Mouse (Mus musculus): ENCODE results near the gene Zfp865. TPM values are rescaled to one million over a fixed set of nuclear protein-coding genes. Genes with fewer than 3 reads are reported as not detected.
"Not testable (repeated sequence)": the region's sequence is repeated elsewhere in the genome, so short reads cannot be mapped to it uniquely, and the experiment has no call there.

Zfp865 gene
- polyA plus RNA-seq, 1 experiment = 21.3 TPM

- no peaks in the 10 kb centered on the region for H3K27me3 ChIP-seq (replicated peaks; ENCODE audit: control insufficient read depth, insufficient read depth, low read length)
- H3K27ac ChIP-seq (ENCODE audit: insufficient read depth, low read depth, low read length) = no peak overlapping the region
- no peak overlapping the region for H3K4me3 ChIP-seq (ENCODE audit: insufficient read depth, low read depth, low read length)
- no peak for TF ChIP-seq CTCF (conservative IDR thresholded peaks at IDR 0.05; ENCODE audit: insufficient read depth, insufficient read length, low read depth, low read length)
- TF ChIP-seq POLR2A (IDR thresholded peaks at IDR 0.05; ENCODE audit: low read depth, low read length) = no peak
- DNase-seq = no peak
- H3K4me1 ChIP-seq (ENCODE audit: control insufficient read depth, insufficient read depth, low read length) = no peaks in the 10 kb centered on the region
- H3K36me3 ChIP-seq (ENCODE audit: control insufficient read depth, insufficient read depth, low read length) = peaks cover 16% of the 10 kb centered on the region
- WGBS = 81% methylated on average over 1 of the region's 1 CpGs
Measured at GRCm38 (mm10) chr7:5073586-5073985, 53.4 kb downstream of the Zfp865 start.

GRCm38 (mm10) chr7:5074984-5075383 lies 54.8 kb downstream of the Zfp865 start:
- 56% methylated on average over 5 of the region's 5 CpGs for WGBS
- Histone ChIP-seq H3K27me3 (replicated peaks; ENCODE audit: control insufficient read depth, insufficient read depth, low read length) (no peaks in the 10 kb centered on the region), H3K27ac (ENCODE audit: insufficient read depth, low read depth, low read length) (no peak overlapping the region), H3K36me3 (ENCODE audit: control insufficient read depth, insufficient read depth, low read length) (peaks cover 13% of the 10 kb centered on the region), H3K4me1 (ENCODE audit: control insufficient read depth, insufficient read depth, low read length) (no peaks in the 10 kb centered on the region), H3K4me3 (ENCODE audit: insufficient read depth, low read depth, low read length) (no peak overlapping the region)
- DNase-seq = peak; percentile 57
- TF ChIP-seq POLR2A (IDR thresholded peaks at IDR 0.05; ENCODE audit: low read depth, low read length) (no peak), CTCF (conservative IDR thresholded peaks at IDR 0.05; ENCODE audit: insufficient read depth, insufficient read length, low read depth, low read length) (no peak)

- no peak for DNase-seq
- Histone ChIP-seq H3K27me3 (replicated peaks; ENCODE audit: control insufficient read depth, insufficient read depth, low read length) (no peaks in the 10 kb centered on the region), H3K27ac (ENCODE audit: insufficient read depth, low read depth, low read length) (no peak overlapping the region), H3K4me1 (ENCODE audit: control insufficient read depth, insufficient read depth, low read length) (peaks cover 7% of the 10 kb centered on the region; the same call in 1 of the 2 replicates), H3K36me3 (ENCODE audit: control insufficient read depth, insufficient read depth, low read length) (peaks cover 8% of the 10 kb centered on the region), H3K4me3 (ENCODE audit: insufficient read depth, low read depth, low read length) (no peak overlapping the region)
- 74% methylated on average over 2 of the region's 2 CpGs for WGBS
- no peak for TF ChIP-seq CTCF (conservative IDR thresholded peaks at IDR 0.05; ENCODE audit: insufficient read depth, insufficient read length, low read depth, low read length)
- no peak for TF ChIP-seq POLR2A (IDR thresholded peaks at IDR 0.05; ENCODE audit: low read depth, low read length)
Measured at GRCm38 (mm10) chr7:5076931-5077330, 56.8 kb downstream of the Zfp865 start.

- H3K4me1 ChIP-seq (ENCODE audit: control insufficient read depth, insufficient read depth, low read length); H3K36me3 ChIP-seq (ENCODE audit: control insufficient read depth, insufficient read depth, low read length); H3K27me3 ChIP-seq (replicated peaks; ENCODE audit: control insufficient read depth, insufficient read depth, low read length); DNase-seq: not testable (repeated sequence)
- WGBS = 31% methylated on average over 13 of the region's 13 CpGs
- peak overlapping the region; percentile 84 for H3K27ac ChIP-seq (ENCODE audit: insufficient read depth, low read depth, low read length)
- peak overlapping the region; percentile 78 for H3K4me3 ChIP-seq (ENCODE audit: insufficient read depth, low read depth, low read length)
Measured at GRCm38 (mm10) chr7:5079365-5080009, 59.3 kb downstream of the Zfp865 start.

- peak; percentile 98 for DNase-seq
- H3K36me3 ChIP-seq (ENCODE audit: control insufficient read depth, insufficient read depth, low read length) = peaks cover 4% of the 10 kb centered on the region; the same call in 1 of the 2 replicates
- H3K4me3 ChIP-seq (ENCODE audit: insufficient read depth, low read depth, low read length) = peak within 1 kb of the TSS; percentile 94
- H3K4me1 ChIP-seq (ENCODE audit: control insufficient read depth, insufficient read depth, low read length) = peaks cover 8% of the 10 kb centered on the region; the same call in 1 of the 2 replicates
- H3K27ac ChIP-seq (ENCODE audit: insufficient read depth, low read depth, low read length) = peak within 1 kb of the TSS; percentile 84
- no peaks in the 10 kb centered on the region for H3K27me3 ChIP-seq (replicated peaks; ENCODE audit: control insufficient read depth, insufficient read depth, low read length)
- TF ChIP-seq POLR2A (IDR thresholded peaks at IDR 0.05; ENCODE audit: low read depth, low read length) = no peak
- TF ChIP-seq CTCF (conservative IDR thresholded peaks at IDR 0.05; ENCODE audit: insufficient read depth, insufficient read length, low read depth, low read length) = no peak
- under 1% methylated on average over 79 of the region's 81 CpGs for whole genome bisulfite sequencing
Measured at GRCm38 (mm10) chr7:5080010-5080751, 60.0 kb downstream of the Zfp865 start, which contains the start of gene Epn1. Epn1 (plus strand) TSS chr7:5080235.

GRCm38 (mm10) chr7:5080815-5081214 lies 60.6 kb downstream of the Zfp865 start:
- TF ChIP-seq CTCF (conservative IDR thresholded peaks at IDR 0.05; ENCODE audit: insufficient read depth, insufficient read length, low read depth, low read length) (no peak), POLR2A (IDR thresholded peaks at IDR 0.05; ENCODE audit: low read depth, low read length) (no peak)
- no peaks in the 10 kb centered on the region for H3K27me3 ChIP-seq (replicated peaks; ENCODE audit: control insufficient read depth, insufficient read depth, low read length)
- peaks cover 13% of the 10 kb centered on the region; the same call in 1 of the 2 replicates for H3K4me1 ChIP-seq (ENCODE audit: control insufficient read depth, insufficient read depth, low read length)
- H3K4me3 ChIP-seq (ENCODE audit: insufficient read depth, low read depth, low read length) = peak overlapping the region; percentile 94
- DNase-seq = no peak
- peaks cover 4% of the 10 kb centered on the region; the same call in 1 of the 2 replicates for H3K36me3 ChIP-seq (ENCODE audit: control insufficient read depth, insufficient read depth, low read length)
- 5% methylated on average over 6 of the region's 6 CpGs for WGBS
- H3K27ac ChIP-seq (ENCODE audit: insufficient read depth, low read depth, low read length) = peak overlapping the region; percentile 83

GRCm38 (mm10) chr7:5081241-5081640 lies 61.1 kb downstream of the Zfp865 start:
- peaks cover 13% of the 10 kb centered on the region; the same call in 1 of the 2 replicates for H3K4me1 ChIP-seq (ENCODE audit: control insufficient read depth, insufficient read depth, low read length)
- no peak for DNase-seq
- H3K36me3 ChIP-seq (ENCODE audit: control insufficient read depth, insufficient read depth, low read length) = 0 out of 2 replicates have a peak, but pooled peaks cover 3% of the 10 kb centered on the region
- no peak overlapping the region for H3K27ac ChIP-seq (ENCODE audit: insufficient read depth, low read depth, low read length)
- H3K27me3 ChIP-seq (replicated peaks; ENCODE audit: control insufficient read depth, insufficient read depth, low read length) = no peaks in the 10 kb centered on the region
- WGBS = 33% methylated on average over 6 of the region's 6 CpGs
- TF ChIP-seq CTCF (conservative IDR thresholded peaks at IDR 0.05; ENCODE audit: insufficient read depth, insufficient read length, low read depth, low read length) (no peak), POLR2A (IDR thresholded peaks at IDR 0.05; ENCODE audit: low read depth, low read length) (no peak)
- peak overlapping the region; percentile 23; the same call in 1 of the 2 replicates for H3K4me3 ChIP-seq (ENCODE audit: insufficient read depth, low read depth, low read length)
